Mouse (Mus musculus) brown adipose tissue, adult 24 weeks (tissue): ENCODE measurements around the gene Riox2. TPM values are rescaled to one million over a fixed set of nuclear protein-coding genes. Genes with fewer than 3 reads are reported as not detected.
"Not testable (repeated sequence)": the region's sequence is repeated elsewhere in the genome, so short reads cannot be mapped to it uniquely, and the experiment has no call there.

ENCODE experiments used
- H3K27ac ChIP-seq: fragments of 200-500 bp; replicated peaks from 2 replicates; pipeline ENCODE4 v1.5.1; 2012; ENCODE audit warnings: low read depth, mild to moderate bottlenecking, low read length
- H3K4me1 ChIP-seq: fragments of 200-500 bp; 2 replicates; pipeline ENCODE4 v1.6.1; 2012; ENCODE audit warnings: low read length, mixed read lengths; ENCODE audit not compliant: control insufficient read depth, insufficient read depth, insufficient read length
- H3K4me3 ChIP-seq: fragments of 200-500 bp; 2 replicates; pipeline ENCODE4 v1.5.1; 2012; ENCODE audit warnings: low read depth, mild to moderate bottlenecking, low read length, moderate library complexity; ENCODE audit not compliant: insufficient read depth
- polyA plus RNA-seq: library from polyadenylated mRNA; stranded (reverse); fragments of >200 nt; gene quantifications from 2 replicates; pipeline ENCODE4 v1.2.4, GENCODE M21; 2012; ENCODE audit not compliant: missing spikeins, insufficient read depth, insufficient read length

The Riox2 gene
- polyA plus RNA-seq = 15.4 and 16.0 TPM in 2 replicates

- peak within 1 kb of the TSS; percentile 79 for H3K4me3 ChIP-seq
- H3K4me1 ChIP-seq = no peaks in the 10 kb centered on the region
- peak within 1 kb of the TSS; percentile 31; the same call in 1 of the 2 replicates for H3K27ac ChIP-seq
Measured at GRCm38 (mm10) chr16:59471637-59472278, at the start of gene Riox2. Gene Riox2, plus strand, starts transcription at chr16:59471775.

DNA sequence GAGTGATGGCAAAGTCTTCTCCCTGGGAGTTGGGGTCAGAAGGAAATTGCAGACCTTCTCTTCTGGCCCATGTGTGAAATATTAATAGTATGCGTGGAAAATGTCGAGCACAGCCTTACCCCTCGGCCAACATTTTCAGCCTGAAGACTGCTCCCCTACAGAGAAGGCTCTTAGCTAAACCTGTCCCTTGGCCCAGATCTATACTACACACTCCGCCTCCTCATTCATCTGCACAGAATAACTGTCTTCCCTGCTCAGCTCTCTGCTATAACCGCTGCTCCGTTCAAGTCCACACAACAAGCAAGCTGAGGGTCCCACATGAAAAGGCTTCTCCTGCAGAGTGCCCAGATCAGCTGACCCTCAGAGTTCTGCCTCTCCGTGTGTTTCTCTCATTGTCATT, 43.6 kb upstream of the Riox2 start:
- no peak overlapping the region for H3K27ac ChIP-seq
- no peak overlapping the region for H3K4me3 ChIP-seq
- H3K4me1 ChIP-seq = no peaks in the 10 kb centered on the region

DNA sequence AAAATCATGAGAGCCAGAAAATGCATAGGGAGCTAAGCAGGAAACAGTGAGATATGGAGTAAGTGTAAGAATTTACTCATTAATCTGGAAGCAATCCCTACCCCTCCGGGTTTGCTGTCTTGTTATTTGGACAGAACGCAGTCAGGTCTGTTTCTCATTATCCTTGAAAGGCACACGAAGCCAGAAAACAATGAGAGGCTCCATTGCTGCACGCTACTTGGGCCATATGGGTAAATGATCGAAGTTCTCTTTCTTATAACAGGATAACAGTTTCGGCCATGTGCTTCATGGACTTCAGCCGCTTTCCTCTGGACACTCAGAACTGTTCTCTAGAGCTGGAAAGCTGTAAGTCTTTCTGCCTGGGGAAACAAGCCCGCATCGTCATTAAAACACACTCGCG, 38.4 kb upstream of the Riox2 start:
- H3K4me1 ChIP-seq = no peaks in the 10 kb centered on the region
- H3K27ac ChIP-seq = no peak overlapping the region
- no peak overlapping the region for H3K4me3 ChIP-seq

DNA sequence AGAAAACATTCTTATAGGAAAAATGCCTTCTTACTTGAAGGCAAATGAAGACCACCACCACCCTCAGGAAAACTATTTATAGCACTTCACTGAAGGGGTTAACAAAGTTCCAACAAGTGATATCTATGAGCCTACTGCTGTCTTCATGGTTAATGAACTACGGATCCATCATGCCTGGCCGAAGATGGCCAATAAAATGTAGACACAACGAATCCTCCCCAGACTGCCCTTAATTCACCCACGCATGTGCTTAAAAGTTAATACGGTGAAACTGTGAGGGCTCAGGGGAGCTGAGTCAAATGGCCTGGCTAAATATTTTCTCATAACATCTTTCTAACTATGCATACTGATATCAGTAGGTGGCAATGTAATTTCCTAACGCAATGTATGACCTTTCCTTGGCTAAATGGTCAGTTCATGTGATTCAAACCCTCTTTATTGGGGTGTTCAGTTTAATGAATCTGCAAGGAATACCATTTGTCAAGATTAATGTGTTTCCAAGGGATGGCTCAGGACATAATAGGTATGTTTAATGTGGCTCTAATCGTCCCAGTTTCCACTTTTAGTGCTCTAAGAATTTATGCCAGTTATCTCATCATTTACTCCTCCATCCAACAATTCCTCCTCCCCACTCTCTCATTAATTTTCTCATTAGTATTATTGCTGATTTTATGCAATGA, 26.6 kb upstream of the Riox2 start:
- Histone ChIP-seq H3K4me3 (no peak overlapping the region), H3K4me1 (no peaks in the 10 kb centered on the region), H3K27ac (no peak overlapping the region)

GRCm38 (mm10) chr16:59448181-59448580, 23.4 kb upstream of the Riox2 start:
- no peaks in the 10 kb centered on the region for H3K4me1 ChIP-seq
- no peak overlapping the region for H3K27ac ChIP-seq
- no peak overlapping the region for H3K4me3 ChIP-seq

GRCm38 (mm10) chr16:59449092-59449491, 22.5 kb upstream of the Riox2 start:
- H3K27ac ChIP-seq = no peak overlapping the region
- no peaks in the 10 kb centered on the region for H3K4me1 ChIP-seq
- H3K4me3 ChIP-seq = no peak overlapping the region

- Histone ChIP-seq H3K4me3 (no peak overlapping the region), H3K27ac (no peak overlapping the region), H3K4me1 (no peaks in the 10 kb centered on the region)
Measured at GRCm38 (mm10) chr16:59451813-59452212, 19.8 kb upstream of the Riox2 start.

GRCm38 (mm10) chr16:59459259-59459861, 12.2 kb upstream of the Riox2 start:
- not testable (repeated sequence) for H3K4me3 ChIP-seq, H3K27ac ChIP-seq, H3K4me1 ChIP-seq

DNA sequence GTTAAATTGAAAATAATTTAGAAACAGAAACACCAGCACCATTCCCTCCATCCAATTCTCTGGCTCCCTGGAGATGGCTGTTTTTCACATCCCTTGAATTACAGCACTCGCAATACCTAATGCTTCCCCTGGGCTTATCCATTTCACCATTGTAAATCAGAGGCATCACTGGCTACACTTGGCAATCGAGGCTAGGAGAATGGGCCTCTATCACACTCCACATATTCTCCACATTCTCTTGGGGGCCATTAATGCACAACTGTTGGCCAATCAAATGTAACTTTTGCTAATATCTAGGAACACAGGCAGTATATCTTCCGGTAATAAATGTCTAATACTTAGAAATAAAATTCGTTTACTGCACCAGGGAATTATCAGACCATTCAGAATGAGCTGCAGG, 8.0 kb upstream of the Riox2 start:
- Histone ChIP-seq H3K4me3 (no peak overlapping the region), H3K4me1 (no peaks in the 10 kb centered on the region), H3K27ac (no peak overlapping the region)

DNA sequence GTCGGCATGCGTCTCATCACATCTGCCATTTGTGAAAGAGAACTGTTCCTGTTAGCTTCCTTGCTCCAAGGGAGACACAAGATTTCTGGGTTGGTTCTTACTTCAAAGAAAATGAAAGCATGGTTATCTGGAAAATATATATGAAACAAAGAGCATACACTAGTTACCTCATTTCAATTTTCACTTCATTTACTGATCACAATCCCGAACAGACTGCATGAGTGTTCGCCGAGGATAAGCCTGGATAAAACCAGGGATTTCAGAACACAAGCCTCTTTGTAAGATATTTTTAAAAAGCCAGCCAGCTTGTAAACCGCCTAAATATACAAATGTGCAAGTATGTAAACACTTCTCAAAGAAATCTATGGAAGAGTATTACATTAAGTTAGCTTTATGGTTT, 7.6 kb upstream of the Riox2 start:
- no peak overlapping the region for H3K27ac ChIP-seq
- no peaks in the 10 kb centered on the region for H3K4me1 ChIP-seq
- no peak overlapping the region for H3K4me3 ChIP-seq

DNA sequence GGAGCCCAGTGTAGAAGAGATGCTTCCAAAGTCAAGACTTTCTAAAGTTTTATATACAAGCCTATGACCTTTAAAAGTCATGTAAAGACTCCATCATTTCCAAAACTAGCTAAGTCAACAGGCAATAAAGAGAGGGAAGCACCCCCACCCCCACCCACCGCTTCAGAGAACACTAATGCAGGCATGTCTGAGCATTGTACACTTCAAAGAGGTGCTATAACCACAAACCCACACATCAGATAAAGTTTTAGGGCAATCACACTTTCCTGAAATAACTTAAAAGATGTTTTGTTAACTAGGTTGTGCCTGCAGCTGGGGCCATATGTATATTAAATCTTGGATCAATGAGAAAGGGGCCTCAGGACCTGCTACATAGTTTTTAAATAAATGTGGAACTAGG, 1.7 kb upstream of the Riox2 start:
- H3K4me3 ChIP-seq = no peak overlapping the region
- no peak overlapping the region for H3K27ac ChIP-seq
- H3K4me1 ChIP-seq = no peaks in the 10 kb centered on the region

DNA sequence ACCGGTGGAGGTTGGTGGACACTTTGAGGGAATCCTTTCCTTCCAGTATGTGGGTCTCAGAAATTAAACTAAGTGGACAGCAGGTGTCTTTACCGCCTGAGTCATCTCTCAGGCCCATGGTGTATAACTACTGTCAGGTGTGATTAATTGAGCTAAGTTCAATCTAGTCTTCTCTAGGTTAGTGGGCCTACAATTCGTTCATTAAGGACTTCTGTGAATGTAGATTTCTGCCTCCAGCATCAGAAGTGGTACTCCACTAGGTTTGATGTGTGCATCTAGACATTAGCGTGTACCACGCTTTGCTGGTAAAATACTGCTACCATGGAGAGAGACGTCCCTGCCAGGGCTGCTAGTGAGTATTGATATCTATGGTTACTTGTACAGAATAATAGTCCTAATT, 971 bp downstream of the Riox2 start:
- no peak overlapping the region for H3K27ac ChIP-seq
- H3K4me3 ChIP-seq = peak overlapping the region; percentile 15; the same call in 1 of the 2 replicates
- H3K4me1 ChIP-seq = no peaks in the 10 kb centered on the region

- H3K4me3 ChIP-seq = no peak overlapping the region
- no peak overlapping the region for H3K27ac ChIP-seq
- H3K4me1 ChIP-seq = no peaks in the 10 kb centered on the region
Measured at GRCm38 (mm10) chr16:59474788-59475187, 3.2 kb downstream of the Riox2 start.

GRCm38 (mm10) chr16:59477955-59478354, 6.4 kb downstream of the Riox2 start:
- no peak overlapping the region for H3K4me3 ChIP-seq
- H3K4me1 ChIP-seq = no peaks in the 10 kb centered on the region
- no peak overlapping the region for H3K27ac ChIP-seq

GRCm38 (mm10) chr16:59487239-59487638, 15.7 kb downstream of the Riox2 start:
- no peaks in the 10 kb centered on the region for H3K4me1 ChIP-seq
- H3K4me3 ChIP-seq = no peak overlapping the region
- H3K27ac ChIP-seq = no peak overlapping the region
